Mouse (Mus musculus): ENCODE measurements at regions not wholly inside any gene's neighbourhood (a gene's known extent, or its start where the extent isn't known, plus 50 kb on each side); places are given as distances from the start of the nearest gene placed in this dataset.

GRCm38 (mm10) chr6:31319431-31319830 is 79.1 kb upstream of the Mkln1 start:
- H3K4me3 ChIP-seq (ENCODE audit: control insufficient read depth, insufficient read depth, low read length): no peak overlapping the region
- H3K36me3 ChIP-seq (ENCODE audit: control insufficient read depth, insufficient read depth, low read length): no peaks in the 10 kb centered on the region
- no peaks in the 10 kb centered on the region for H3K27me3 ChIP-seq (ENCODE audit: control insufficient read depth, insufficient read depth, low read length)
- peaks cover 5% of the 10 kb centered on the region for H3K4me1 ChIP-seq (replicated peaks; ENCODE audit: control insufficient read depth, insufficient read depth, low read length)
- TF ChIP-seq CTCF (IDR thresholded peaks at IDR 0.05; ENCODE audit: borderline replicate concordance, control insufficient read depth, extremely low read depth, insufficient read depth, low read length, poor library complexity): no peak
- TF ChIP-seq POLR2A (IDR thresholded peaks at IDR 0.05; ENCODE audit: control insufficient read depth, extremely low read depth, insufficient read depth, low read length, poor library complexity): no peak
- no peak for DNase-seq
- WGBS: 95% methylated on average over 2 of the region's 2 CpGs
- H3K27ac ChIP-seq (ENCODE audit: control insufficient read depth, insufficient read depth, low read length): no peak overlapping the region

- no peak for DNase-seq
- Histone ChIP-seq H3K4me1 (replicated peaks; ENCODE audit: control insufficient read depth, insufficient read depth, low read length) (peaks cover 4% of the 10 kb centered on the region), H3K27ac (ENCODE audit: control insufficient read depth, insufficient read depth, low read length) (no peak overlapping the region), H3K4me3 (ENCODE audit: control insufficient read depth, insufficient read depth, low read length) (no peak overlapping the region), H3K36me3 (ENCODE audit: control insufficient read depth, insufficient read depth, low read length) (no peaks in the 10 kb centered on the region), H3K27me3 (ENCODE audit: control insufficient read depth, insufficient read depth, low read length) (no peaks in the 10 kb centered on the region)
- 89% methylated on average over 3 of the region's 3 CpGs for WGBS
- TF ChIP-seq CTCF (IDR thresholded peaks at IDR 0.05; ENCODE audit: borderline replicate concordance, control insufficient read depth, extremely low read depth, insufficient read depth, low read length, poor library complexity) (no peak), POLR2A (IDR thresholded peaks at IDR 0.05; ENCODE audit: control insufficient read depth, extremely low read depth, insufficient read depth, low read length, poor library complexity) (no peak)
These were observed 78.2 kb upstream of the Mkln1 start for GRCm38 (mm10) chr6:31320141-31320830.

GRCm38 (mm10) chr6:31321066-31321846 is 77.3 kb upstream of the Mkln1 start:
- Histone ChIP-seq H3K27me3 (ENCODE audit: control insufficient read depth, insufficient read depth, low read length) (no peaks in the 10 kb centered on the region), H3K4me1 (replicated peaks; ENCODE audit: control insufficient read depth, insufficient read depth, low read length) (peaks cover 4% of the 10 kb centered on the region), H3K36me3 (ENCODE audit: control insufficient read depth, insufficient read depth, low read length) (no peaks in the 10 kb centered on the region), H3K4me3 (ENCODE audit: control insufficient read depth, insufficient read depth, low read length) (no peak overlapping the region), H3K27ac (ENCODE audit: control insufficient read depth, insufficient read depth, low read length) (no peak overlapping the region)
- no peak for TF ChIP-seq POLR2A (IDR thresholded peaks at IDR 0.05; ENCODE audit: control insufficient read depth, extremely low read depth, insufficient read depth, low read length, poor library complexity)
- no peak for TF ChIP-seq CTCF (IDR thresholded peaks at IDR 0.05; ENCODE audit: borderline replicate concordance, control insufficient read depth, extremely low read depth, insufficient read depth, low read length, poor library complexity)
- no peak for DNase-seq
- WGBS: 76% methylated on average over 7 of the region's 7 CpGs

GRCm38 (mm10) chr6:31321902-31322301 is 76.6 kb upstream of the Mkln1 start:
- 89% methylated on average over 10 of the region's 10 CpGs for WGBS
- Histone ChIP-seq H3K27ac (ENCODE audit: control insufficient read depth, insufficient read depth, low read length) (no peak overlapping the region), H3K4me3 (ENCODE audit: control insufficient read depth, insufficient read depth, low read length) (no peak overlapping the region), H3K27me3 (ENCODE audit: control insufficient read depth, insufficient read depth, low read length) (no peaks in the 10 kb centered on the region), H3K4me1 (replicated peaks; ENCODE audit: control insufficient read depth, insufficient read depth, low read length) (peaks cover 4% of the 10 kb centered on the region), H3K36me3 (ENCODE audit: control insufficient read depth, insufficient read depth, low read length) (no peaks in the 10 kb centered on the region)
- no peak for DNase-seq
- no peak for TF ChIP-seq CTCF (IDR thresholded peaks at IDR 0.05; ENCODE audit: borderline replicate concordance, control insufficient read depth, extremely low read depth, insufficient read depth, low read length, poor library complexity)
- no peak for TF ChIP-seq POLR2A (IDR thresholded peaks at IDR 0.05; ENCODE audit: control insufficient read depth, extremely low read depth, insufficient read depth, low read length, poor library complexity)

GRCm38 (mm10) chr6:31323228-31324190 is 75.0 kb upstream of the Mkln1 start:
- no peak overlapping the region for H3K27ac ChIP-seq (ENCODE audit: control insufficient read depth, insufficient read depth, low read length)
- 92% methylated on average over 9 of the region's 9 CpGs for WGBS
- H3K4me1 ChIP-seq (replicated peaks; ENCODE audit: control insufficient read depth, insufficient read depth, low read length): peaks cover 3% of the 10 kb centered on the region
- no peaks in the 10 kb centered on the region for H3K36me3 ChIP-seq (ENCODE audit: control insufficient read depth, insufficient read depth, low read length)
- H3K4me3 ChIP-seq (ENCODE audit: control insufficient read depth, insufficient read depth, low read length): no peak overlapping the region
- TF ChIP-seq POLR2A (IDR thresholded peaks at IDR 0.05; ENCODE audit: control insufficient read depth, extremely low read depth, insufficient read depth, low read length, poor library complexity) (no peak), CTCF (IDR thresholded peaks at IDR 0.05; ENCODE audit: borderline replicate concordance, control insufficient read depth, extremely low read depth, insufficient read depth, low read length, poor library complexity) (no peak)
- DNase-seq: no peak
- H3K27me3 ChIP-seq (ENCODE audit: control insufficient read depth, insufficient read depth, low read length): no peaks in the 10 kb centered on the region

GRCm38 (mm10) chr6:31324717-31325116 is 73.8 kb upstream of the Mkln1 start:
- no peak for DNase-seq
- Histone ChIP-seq H3K27me3 (ENCODE audit: control insufficient read depth, insufficient read depth, low read length) (no peaks in the 10 kb centered on the region), H3K36me3 (ENCODE audit: control insufficient read depth, insufficient read depth, low read length) (no peaks in the 10 kb centered on the region), H3K27ac (ENCODE audit: control insufficient read depth, insufficient read depth, low read length) (no peak overlapping the region), H3K4me3 (ENCODE audit: control insufficient read depth, insufficient read depth, low read length) (no peak overlapping the region), H3K4me1 (replicated peaks; ENCODE audit: control insufficient read depth, insufficient read depth, low read length) (no peaks in the 10 kb centered on the region)
- 56% methylated on average over 6 of the region's 6 CpGs for WGBS
- TF ChIP-seq CTCF (IDR thresholded peaks at IDR 0.05; ENCODE audit: borderline replicate concordance, control insufficient read depth, extremely low read depth, insufficient read depth, low read length, poor library complexity) (no peak), POLR2A (IDR thresholded peaks at IDR 0.05; ENCODE audit: control insufficient read depth, extremely low read depth, insufficient read depth, low read length, poor library complexity) (no peak)

Measured in thymus, adult 2 months (tissue).